Mouse (Mus musculus): ENCODE measurements around the gene Alms1. TPM values are rescaled to one million over a fixed set of nuclear protein-coding genes. Genes with fewer than 3 reads are reported as not detected.
A peak's percentile ranks its signal among the peaks of the same experiment; 100 is the strongest.

Alms1 gene
- polyA plus RNA-seq, 1 experiment from 2014 or later = 2.2 TPM

- Histone ChIP-seq H3K9me3 (ENCODE audit: control insufficient read depth, low read length) (no peaks in the 10 kb centered on the region), H3K4me1 (ENCODE audit: control insufficient read depth, insufficient read depth, low read length) (peaks cover 15% of the 10 kb centered on the region), H3K27ac (ENCODE audit: low read length) (peak overlapping the region; percentile 71; the same call in 1 of the 2 replicates), H3K4me2 (ENCODE audit: low read depth, low read length) (peak overlapping the region; percentile 75), H3K4me3 (ENCODE audit: low read length) (peak overlapping the region; percentile 93), H3K27me3 (replicated peaks; ENCODE audit: control insufficient read depth, insufficient read depth, low read length) (no peaks in the 10 kb centered on the region), H3K36me3 (ENCODE audit: control insufficient read depth, insufficient read depth, low read length) (no peaks in the 10 kb centered on the region), H3K9ac (ENCODE audit: low read depth, low read length) (peak overlapping the region; percentile 89)
- no peak; the same call in 1 of the 2 replicates for ATAC-seq
- 0% methylated on average over 10 of the region's 10 CpGs for WGBS
Observed at GRCm38 (mm10) chr6:85588164-85588563, 833 bp downstream of the Alms1 start.

- Histone ChIP-seq H3K27ac (ENCODE audit: low read length) (no peak overlapping the region), H3K9ac (ENCODE audit: low read depth, low read length) (peak overlapping the region; percentile 89), H3K27me3 (replicated peaks; ENCODE audit: control insufficient read depth, insufficient read depth, low read length) (no peaks in the 10 kb centered on the region), H3K9me3 (ENCODE audit: control insufficient read depth, low read length) (no peaks in the 10 kb centered on the region), H3K4me2 (ENCODE audit: low read depth, low read length) (peak overlapping the region; percentile 75), H3K4me1 (ENCODE audit: control insufficient read depth, insufficient read depth, low read length) (peaks cover 15% of the 10 kb centered on the region), H3K36me3 (ENCODE audit: control insufficient read depth, insufficient read depth, low read length) (no peaks in the 10 kb centered on the region), H3K4me3 (ENCODE audit: low read length) (peak overlapping the region; percentile 93)
- WGBS = 7% methylated on average over 4 of the region's 4 CpGs
- ATAC-seq = no peak
Observed at GRCm38 (mm10) chr6:85588568-85588967, 1.2 kb downstream of the Alms1 start.

GRCm38 (mm10) chr6:85590116-85590515, 2.8 kb downstream of the Alms1 start:
- WGBS = 75% methylated on average over 2 of the region's 2 CpGs
- Histone ChIP-seq H3K9ac (ENCODE audit: low read depth, low read length) (no peak overlapping the region), H3K9me3 (ENCODE audit: control insufficient read depth, low read length) (no peaks in the 10 kb centered on the region), H3K36me3 (ENCODE audit: control insufficient read depth, insufficient read depth, low read length) (no peaks in the 10 kb centered on the region), H3K27ac (ENCODE audit: low read length) (no peak overlapping the region), H3K4me1 (ENCODE audit: control insufficient read depth, insufficient read depth, low read length) (peaks cover 15% of the 10 kb centered on the region), H3K4me2 (ENCODE audit: low read depth, low read length) (no peak overlapping the region), H3K27me3 (replicated peaks; ENCODE audit: control insufficient read depth, insufficient read depth, low read length) (no peaks in the 10 kb centered on the region), H3K4me3 (ENCODE audit: low read length) (no peak overlapping the region)
- ATAC-seq = no peak

GRCm38 (mm10) chr6:85599310-85599709, 12.0 kb downstream of the Alms1 start:
- Histone ChIP-seq H3K9ac (ENCODE audit: low read depth, low read length) (no peak overlapping the region), H3K9me3 (ENCODE audit: control insufficient read depth, low read length) (no peaks in the 10 kb centered on the region), H3K27ac (ENCODE audit: low read length) (no peak overlapping the region), H3K4me2 (ENCODE audit: low read depth, low read length) (no peak overlapping the region), H3K36me3 (ENCODE audit: control insufficient read depth, insufficient read depth, low read length) (no peaks in the 10 kb centered on the region), H3K4me3 (ENCODE audit: low read length) (no peak overlapping the region), H3K27me3 (replicated peaks; ENCODE audit: control insufficient read depth, insufficient read depth, low read length) (no peaks in the 10 kb centered on the region), H3K4me1 (ENCODE audit: control insufficient read depth, insufficient read depth, low read length) (no peaks in the 10 kb centered on the region)
- no peak for ATAC-seq
- WGBS = 23% methylated on average over 1 of the region's 1 CpGs

- ATAC-seq = no peak
- no peaks in the 10 kb centered on the region for H3K27me3 ChIP-seq (replicated peaks; ENCODE audit: control insufficient read depth, insufficient read depth, low read length)
- no peaks in the 10 kb centered on the region for H3K9me3 ChIP-seq (ENCODE audit: control insufficient read depth, low read length)
- 100% methylated on average over 1 of the region's 1 CpGs for WGBS
- H3K4me1 ChIP-seq (ENCODE audit: control insufficient read depth, insufficient read depth, low read length) = no peaks in the 10 kb centered on the region
- H3K4me2 ChIP-seq (ENCODE audit: low read depth, low read length) = no peak overlapping the region
- no peak overlapping the region for H3K27ac ChIP-seq (ENCODE audit: low read length)
- no peak overlapping the region for H3K9ac ChIP-seq (ENCODE audit: low read depth, low read length)
- H3K4me3 ChIP-seq (ENCODE audit: low read length) = no peak overlapping the region
- H3K36me3 ChIP-seq (ENCODE audit: control insufficient read depth, insufficient read depth, low read length) = peaks cover 3% of the 10 kb centered on the region; the same call in 1 of the 2 replicates
Observed at GRCm38 (mm10) chr6:85610511-85610910, 23.2 kb downstream of the Alms1 start.

GRCm38 (mm10) chr6:85620826-85621225, 33.5 kb downstream of the Alms1 start:
- Histone ChIP-seq H3K4me2 (ENCODE audit: low read depth, low read length) (no peak overlapping the region), H3K9me3 (ENCODE audit: control insufficient read depth, low read length) (no peaks in the 10 kb centered on the region), H3K4me1 (ENCODE audit: control insufficient read depth, insufficient read depth, low read length) (no peaks in the 10 kb centered on the region), H3K27ac (ENCODE audit: low read length) (no peak overlapping the region), H3K27me3 (replicated peaks; ENCODE audit: control insufficient read depth, insufficient read depth, low read length) (no peaks in the 10 kb centered on the region), H3K36me3 (ENCODE audit: control insufficient read depth, insufficient read depth, low read length) (0 out of 2 replicates have a peak, but pooled peaks cover 13% of the 10 kb centered on the region), H3K4me3 (ENCODE audit: low read length) (no peak overlapping the region), H3K9ac (ENCODE audit: low read depth, low read length) (no peak overlapping the region)
- no peak for ATAC-seq
- 92% methylated on average over 4 of the region's 4 CpGs for WGBS

- Histone ChIP-seq H3K9ac (ENCODE audit: low read depth, low read length) (no peak overlapping the region), H3K27me3 (replicated peaks; ENCODE audit: control insufficient read depth, insufficient read depth, low read length) (no peaks in the 10 kb centered on the region), H3K27ac (ENCODE audit: low read length) (no peak overlapping the region), H3K4me1 (ENCODE audit: control insufficient read depth, insufficient read depth, low read length) (no peaks in the 10 kb centered on the region), H3K36me3 (ENCODE audit: control insufficient read depth, insufficient read depth, low read length) (0 out of 2 replicates have a peak, but pooled peaks cover 11% of the 10 kb centered on the region), H3K9me3 (ENCODE audit: control insufficient read depth, low read length) (no peaks in the 10 kb centered on the region), H3K4me2 (ENCODE audit: low read depth, low read length) (no peak overlapping the region), H3K4me3 (ENCODE audit: low read length) (no peak overlapping the region)
- no peak for ATAC-seq
- 81% methylated on average over 5 of the region's 5 CpGs for WGBS
Observed at GRCm38 (mm10) chr6:85621600-85621999, 34.3 kb downstream of the Alms1 start.

GRCm38 (mm10) chr6:85624511-85624910, 37.2 kb downstream of the Alms1 start:
- no peak for ATAC-seq
- Histone ChIP-seq H3K4me3 (ENCODE audit: low read length) (no peak overlapping the region), H3K9ac (ENCODE audit: low read depth, low read length) (no peak overlapping the region), H3K9me3 (ENCODE audit: control insufficient read depth, low read length) (no peaks in the 10 kb centered on the region), H3K4me2 (ENCODE audit: low read depth, low read length) (no peak overlapping the region), H3K27me3 (replicated peaks; ENCODE audit: control insufficient read depth, insufficient read depth, low read length) (no peaks in the 10 kb centered on the region), H3K27ac (ENCODE audit: low read length) (no peak overlapping the region), H3K36me3 (ENCODE audit: control insufficient read depth, insufficient read depth, low read length) (0 out of 2 replicates have a peak, but pooled peaks cover 9% of the 10 kb centered on the region), H3K4me1 (ENCODE audit: control insufficient read depth, insufficient read depth, low read length) (no peaks in the 10 kb centered on the region)
- WGBS = 93% methylated on average over 4 of the region's 4 CpGs

GRCm38 (mm10) chr6:85633165-85633564, 45.8 kb downstream of the Alms1 start:
- WGBS = 56% methylated on average over 8 of the region's 8 CpGs

GRCm38 (mm10) chr6:85653244-85653643, 65.9 kb downstream of the Alms1 start:
- no peak overlapping the region for H3K4me2 ChIP-seq (ENCODE audit: low read depth, low read length)
- WGBS = 90% methylated on average over 2 of the region's 2 CpGs
- no peaks in the 10 kb centered on the region for H3K36me3 ChIP-seq (ENCODE audit: control insufficient read depth, insufficient read depth, low read length)
- H3K27me3 ChIP-seq (replicated peaks; ENCODE audit: control insufficient read depth, insufficient read depth, low read length) = no peaks in the 10 kb centered on the region
- no peak for ATAC-seq
- no peaks in the 10 kb centered on the region for H3K9me3 ChIP-seq (ENCODE audit: control insufficient read depth, low read length)
- H3K4me1 ChIP-seq (ENCODE audit: control insufficient read depth, insufficient read depth, low read length) = no peaks in the 10 kb centered on the region
- H3K27ac ChIP-seq (ENCODE audit: low read length) = no peak overlapping the region
- H3K9ac ChIP-seq (ENCODE audit: low read depth, low read length) = no peak overlapping the region
- H3K4me3 ChIP-seq (ENCODE audit: low read length) = no peak overlapping the region

More at GRCm38 (mm10) chr6:85633165-85633564, 45.8 kb downstream of the Alms1 start:
- Histone ChIP-seq H3K9me3 (ENCODE audit: control insufficient read depth, low read length) (no peaks in the 10 kb centered on the region), H3K9ac (ENCODE audit: low read depth, low read length) (no peak overlapping the region), H3K27ac (ENCODE audit: low read length) (no peak overlapping the region), H3K4me2 (ENCODE audit: low read depth, low read length) (no peak overlapping the region), H3K36me3 (ENCODE audit: control insufficient read depth, insufficient read depth, low read length) (no peaks in the 10 kb centered on the region), H3K27me3 (replicated peaks; ENCODE audit: control insufficient read depth, insufficient read depth, low read length) (no peaks in the 10 kb centered on the region), H3K4me1 (ENCODE audit: control insufficient read depth, insufficient read depth, low read length) (no peaks in the 10 kb centered on the region), H3K4me3 (ENCODE audit: low read length) (no peak overlapping the region)
- ATAC-seq = no peak

Data from intestine, embryonic 16.5 days (tissue).